Mouse (Mus musculus): Measurements from ENCODE around the gene C1qtnf6. TPM values are rescaled to one million over a fixed set of nuclear protein-coding genes. Genes with fewer than 3 reads are reported as not detected.

Gene C1qtnf6
- polyA plus RNA-seq, 1 experiment: 3.3 TPM

- 0 out of 2 replicates have a peak overlapping the region, but pooled peaks have one; percentile 0 for H3K4me3 ChIP-seq (ENCODE audit: insufficient read depth, low read depth, low read length)
- H3K27ac ChIP-seq (replicated peaks; ENCODE audit: low read depth, low read length): no peak overlapping the region
- H3K4me1 ChIP-seq (ENCODE audit: control insufficient read depth, insufficient read depth, insufficient read length, low read length): no peaks in the 10 kb centered on the region
These were observed 23.5 kb upstream of the C1qtnf6 start for GRCm38 (mm10) chr15:78554545-78555313.

GRCm38 (mm10) chr15:78549189-78549734, 18.0 kb upstream of the C1qtnf6 start:
- Histone ChIP-seq H3K27ac (replicated peaks; ENCODE audit: low read depth, low read length) (no peak overlapping the region), H3K4me1 (ENCODE audit: control insufficient read depth, insufficient read depth, insufficient read length, low read length) (no peaks in the 10 kb centered on the region), H3K4me3 (ENCODE audit: insufficient read depth, low read depth, low read length) (no peak overlapping the region)

- Histone ChIP-seq H3K4me1 (ENCODE audit: control insufficient read depth, insufficient read depth, insufficient read length, low read length) (no peaks in the 10 kb centered on the region), H3K4me3 (ENCODE audit: insufficient read depth, low read depth, low read length) (no peak overlapping the region), H3K27ac (replicated peaks; ENCODE audit: low read depth, low read length) (no peak overlapping the region)
These were observed 17.5 kb upstream of the C1qtnf6 start for GRCm38 (mm10) chr15:78548711-78549110.

GRCm38 (mm10) chr15:78548336-78548665, 17.1 kb upstream of the C1qtnf6 start:
- H3K27ac ChIP-seq (replicated peaks; ENCODE audit: low read depth, low read length): no peak overlapping the region

GRCm38 (mm10) chr15:78547415-78548335, 16.5 kb upstream of the C1qtnf6 start:
- no peak overlapping the region for H3K27ac ChIP-seq (replicated peaks; ENCODE audit: low read depth, low read length)
- no peaks in the 10 kb centered on the region for H3K4me1 ChIP-seq (ENCODE audit: control insufficient read depth, insufficient read depth, insufficient read length, low read length)
- no peak overlapping the region for H3K4me3 ChIP-seq (ENCODE audit: insufficient read depth, low read depth, low read length)

More at GRCm38 (mm10) chr15:78548336-78548665, 17.1 kb upstream of the C1qtnf6 start:
- Histone ChIP-seq H3K4me3 (ENCODE audit: insufficient read depth, low read depth, low read length) (no peak overlapping the region), H3K4me1 (ENCODE audit: control insufficient read depth, insufficient read depth, insufficient read length, low read length) (no peaks in the 10 kb centered on the region)

GRCm38 (mm10) chr15:78546060-78546459, 14.8 kb upstream of the C1qtnf6 start:
- H3K4me3 ChIP-seq (ENCODE audit: insufficient read depth, low read depth, low read length): no peak overlapping the region
- H3K4me1 ChIP-seq (ENCODE audit: control insufficient read depth, insufficient read depth, insufficient read length, low read length): no peaks in the 10 kb centered on the region
- H3K27ac ChIP-seq (replicated peaks; ENCODE audit: low read depth, low read length): no peak overlapping the region

GRCm38 (mm10) chr15:78544561-78545001, 13.4 kb upstream of the C1qtnf6 start, which contains the start of gene Sstr3:
Gene Sstr3 (minus strand): TSS chr15:78544685.
- Histone ChIP-seq H3K4me3 (ENCODE audit: insufficient read depth, low read depth, low read length) (no peak within 1 kb of the TSS), H3K27ac (replicated peaks; ENCODE audit: low read depth, low read length) (no peak within 1 kb of the TSS)

GRCm38 (mm10) chr15:78544041-78544440, 12.8 kb upstream of the C1qtnf6 start:
- no peaks in the 10 kb centered on the region for H3K4me1 ChIP-seq (ENCODE audit: control insufficient read depth, insufficient read depth, insufficient read length, low read length)
- no peak overlapping the region for H3K27ac ChIP-seq (replicated peaks; ENCODE audit: low read depth, low read length)
- H3K4me3 ChIP-seq (ENCODE audit: insufficient read depth, low read depth, low read length): no peak overlapping the region

More at GRCm38 (mm10) chr15:78544561-78545001, 13.4 kb upstream of the C1qtnf6 start, which contains the start of gene Sstr3:
- no peaks in the 10 kb centered on the region for H3K4me1 ChIP-seq (ENCODE audit: control insufficient read depth, insufficient read depth, insufficient read length, low read length)

- H3K4me1 ChIP-seq (ENCODE audit: control insufficient read depth, insufficient read depth, insufficient read length, low read length): no peaks in the 10 kb centered on the region
- no peak overlapping the region for H3K4me3 ChIP-seq (ENCODE audit: insufficient read depth, low read depth, low read length)
- H3K27ac ChIP-seq (replicated peaks; ENCODE audit: low read depth, low read length): no peak overlapping the region
These were observed 11.6 kb upstream of the C1qtnf6 start for GRCm38 (mm10) chr15:78542767-78543303.

GRCm38 (mm10) chr15:78542098-78542766, 11.0 kb upstream of the C1qtnf6 start:
- Histone ChIP-seq H3K27ac (replicated peaks; ENCODE audit: low read depth, low read length) (no peak overlapping the region), H3K4me3 (ENCODE audit: insufficient read depth, low read depth, low read length) (no peak overlapping the region)

GRCm38 (mm10) chr15:78541606-78542005, 10.4 kb upstream of the C1qtnf6 start:
- Histone ChIP-seq H3K4me1 (ENCODE audit: control insufficient read depth, insufficient read depth, insufficient read length, low read length) (no peaks in the 10 kb centered on the region), H3K27ac (replicated peaks; ENCODE audit: low read depth, low read length) (no peak overlapping the region), H3K4me3 (ENCODE audit: insufficient read depth, low read depth, low read length) (no peak overlapping the region)

More at GRCm38 (mm10) chr15:78542098-78542766, 11.0 kb upstream of the C1qtnf6 start:
- H3K4me1 ChIP-seq (ENCODE audit: control insufficient read depth, insufficient read depth, insufficient read length, low read length): no peaks in the 10 kb centered on the region

GRCm38 (mm10) chr15:78541036-78541435, 9.8 kb upstream of the C1qtnf6 start:
- Histone ChIP-seq H3K4me3 (ENCODE audit: insufficient read depth, low read depth, low read length) (no peak overlapping the region), H3K4me1 (ENCODE audit: control insufficient read depth, insufficient read depth, insufficient read length, low read length) (no peaks in the 10 kb centered on the region), H3K27ac (replicated peaks; ENCODE audit: low read depth, low read length) (no peak overlapping the region)

GRCm38 (mm10) chr15:78535723-78536421, 4.7 kb upstream of the C1qtnf6 start:
- peaks cover 8% of the 10 kb centered on the region for H3K4me1 ChIP-seq (ENCODE audit: control insufficient read depth, insufficient read depth, insufficient read length, low read length)
- no peak overlapping the region for H3K4me3 ChIP-seq (ENCODE audit: insufficient read depth, low read depth, low read length)
- H3K27ac ChIP-seq (replicated peaks; ENCODE audit: low read depth, low read length): no peak overlapping the region

GRCm38 (mm10) chr15:78533346-78533835, 2.2 kb upstream of the C1qtnf6 start:
- no peak overlapping the region for H3K27ac ChIP-seq (replicated peaks; ENCODE audit: low read depth, low read length)
- H3K4me3 ChIP-seq (ENCODE audit: insufficient read depth, low read depth, low read length): no peak overlapping the region
- peaks cover 18% of the 10 kb centered on the region for H3K4me1 ChIP-seq (ENCODE audit: control insufficient read depth, insufficient read depth, insufficient read length, low read length)
